Mouse (Mus musculus) mesoderm, embryonic 11.5 days (tissue): ENCODE data around the gene Mapkap1.
A peak's percentile ranks its signal among the peaks of the same experiment; 100 is the strongest.
"Not testable (repeated sequence)": the region's sequence is repeated elsewhere in the genome, so short reads cannot be mapped to it uniquely, and the experiment has no call there.

ENCODE experiments used
- DNase-seq: peaks from one replicate; pipeline ENCODE4 v3.0.0-alpha.2; 2012; ENCODE audit warnings: low read depth, low spot score

Gene Mapkap1

GRCm38 (mm10) chr2:34431701-34432372, 25.3 kb downstream of the Mapkap1 start:
- DNase-seq, result no peak

- not testable (repeated sequence) for DNase-seq
Observed at GRCm38 (mm10) chr2:34432887-34433286, 26.3 kb downstream of the Mapkap1 start.

- no peak for DNase-seq
Observed at GRCm38 (mm10) chr2:34436321-34436720, 29.8 kb downstream of the Mapkap1 start.

DNA sequence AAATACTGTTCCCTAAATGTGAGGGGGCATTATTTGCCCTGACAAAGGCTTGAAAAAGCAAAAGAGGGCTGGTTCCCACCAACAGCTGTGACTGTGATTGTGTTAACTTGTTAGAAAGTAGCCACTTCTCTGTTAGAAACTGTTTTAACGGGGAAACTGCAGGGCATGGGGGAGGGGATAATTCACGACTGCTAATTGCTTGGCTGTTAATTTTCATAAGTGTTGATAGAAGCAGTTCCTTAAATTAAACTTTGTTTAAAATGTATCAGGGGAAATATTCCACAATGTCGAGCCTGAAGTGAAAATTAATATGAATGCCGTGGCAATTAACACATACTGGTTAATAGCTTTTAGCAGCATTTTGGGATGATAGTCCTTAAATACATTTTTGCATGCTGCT, 42.2 kb downstream of the Mapkap1 start:
- no peak for DNase-seq

DNA sequence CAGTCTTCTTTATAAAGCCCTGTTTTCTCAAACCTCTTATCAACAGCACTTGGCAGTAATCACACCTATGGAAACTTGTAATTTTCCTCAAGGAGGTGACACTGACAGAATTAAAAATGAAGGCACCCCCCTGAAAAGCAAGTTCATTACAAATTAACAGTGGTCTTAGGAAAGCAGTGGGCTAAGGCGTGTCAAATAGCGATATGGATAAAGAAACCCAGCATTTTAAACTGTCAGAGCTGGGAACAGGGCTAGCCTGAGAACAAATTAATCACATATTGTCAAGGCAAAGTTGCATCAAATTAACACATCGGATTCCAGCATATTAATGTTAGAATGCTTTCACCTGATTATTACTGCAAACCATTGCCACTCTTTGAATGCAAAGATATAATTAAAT, 55.9 kb downstream of the Mapkap1 start:
- no peak for DNase-seq

- DNase-seq, result no peak
Observed at GRCm38 (mm10) chr2:34468559-34469141, 62.1 kb downstream of the Mapkap1 start.

DNA sequence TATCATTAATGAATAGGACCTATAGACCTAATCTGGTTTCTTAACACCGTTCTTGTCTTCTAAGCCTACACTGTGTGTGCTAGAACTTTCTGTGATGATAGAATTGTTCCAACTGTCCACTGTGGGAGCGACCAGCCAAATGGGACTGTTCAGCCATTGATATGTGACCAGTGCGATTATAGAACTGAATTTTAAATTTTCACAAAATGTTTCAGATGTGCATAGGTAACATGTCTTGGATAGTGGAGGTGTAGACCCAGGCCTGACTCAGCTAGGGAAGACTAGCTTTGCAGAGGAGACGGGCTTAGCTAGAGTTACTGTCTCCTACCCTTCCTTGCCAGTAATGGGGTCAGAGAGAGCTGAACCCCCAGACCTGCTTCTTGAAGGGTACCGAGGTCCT, 62.8 kb downstream of the Mapkap1 start:
- no peak for DNase-seq

GRCm38 (mm10) chr2:34473775-34474174, 67.2 kb downstream of the Mapkap1 start:
- DNase-seq, result no peak

GRCm38 (mm10) chr2:34481401-34481800, 74.8 kb downstream of the Mapkap1 start:
- DNase-seq, result no peak

DNA sequence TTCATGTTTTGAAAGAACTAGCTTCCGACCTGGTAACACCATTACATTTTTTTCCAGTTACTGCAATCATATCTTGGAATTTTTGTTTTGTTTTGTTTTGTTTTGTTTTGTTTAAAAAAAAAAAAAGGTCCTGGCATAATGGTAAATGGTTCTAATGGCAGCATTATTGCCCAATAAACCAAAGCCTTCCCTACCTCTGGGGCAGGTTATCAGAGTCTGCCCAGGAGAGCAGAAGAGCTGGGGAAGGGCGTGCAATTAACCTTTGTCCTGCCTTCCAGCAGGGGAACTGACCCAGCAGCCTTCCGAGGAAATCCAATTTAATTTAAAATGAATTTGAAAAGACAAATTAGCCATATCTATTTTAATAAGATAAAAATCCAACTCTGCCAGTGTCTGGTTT, 75.5 kb downstream of the Mapkap1 start:
- DNase-seq, result no peak

- DNase-seq, result no peak
Observed at GRCm38 (mm10) chr2:34482531-34482930, 76.0 kb downstream of the Mapkap1 start.

GRCm38 (mm10) chr2:34487281-34487680, 80.7 kb downstream of the Mapkap1 start:
- DNase-seq, result no peak

GRCm38 (mm10) chr2:34503975-34504730, 97.6 kb downstream of the Mapkap1 start:
- DNase-seq, result no peak

DNA sequence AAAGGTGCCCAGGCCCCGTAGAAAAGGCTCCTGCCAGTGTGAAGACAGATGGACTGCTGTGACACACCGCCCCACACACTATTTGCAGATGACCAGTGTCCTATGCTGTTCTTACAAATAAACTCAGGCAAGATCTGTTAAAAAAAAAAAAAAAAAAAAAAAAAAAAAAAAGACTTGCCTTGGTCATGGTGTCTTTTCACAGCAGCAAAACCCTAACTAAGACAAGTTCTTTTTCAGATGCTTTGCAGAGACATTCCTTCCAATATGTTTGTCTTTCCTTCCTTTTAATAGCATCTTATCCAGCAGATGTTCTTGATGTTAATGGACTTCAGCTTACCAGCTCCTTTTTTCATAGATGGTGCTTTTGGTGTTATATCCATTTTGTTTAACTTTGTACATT, 99.6 kb downstream of the Mapkap1 start:
- not testable (repeated sequence) for DNase-seq

DNA sequence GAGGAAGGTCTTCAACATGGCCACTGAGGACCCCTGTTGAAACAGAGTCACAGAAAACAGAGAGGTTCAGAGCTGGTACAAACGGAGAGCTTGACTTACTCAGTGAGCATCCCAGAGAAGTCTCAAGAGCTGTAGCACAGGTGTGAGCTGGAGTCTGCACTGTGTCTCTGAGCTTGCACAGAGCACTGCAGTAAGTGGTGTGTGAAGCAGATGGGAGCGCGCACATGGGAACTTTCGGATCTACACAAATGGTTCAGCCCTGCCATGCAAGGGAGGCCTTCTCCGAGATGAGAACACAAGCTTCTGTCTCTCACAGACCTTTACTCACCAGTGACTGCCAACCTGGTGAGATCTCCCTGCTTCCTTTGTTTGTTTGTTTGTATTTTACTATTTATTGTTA, 103.3 kb downstream of the Mapkap1 start:
- no peak for DNase-seq

DNA sequence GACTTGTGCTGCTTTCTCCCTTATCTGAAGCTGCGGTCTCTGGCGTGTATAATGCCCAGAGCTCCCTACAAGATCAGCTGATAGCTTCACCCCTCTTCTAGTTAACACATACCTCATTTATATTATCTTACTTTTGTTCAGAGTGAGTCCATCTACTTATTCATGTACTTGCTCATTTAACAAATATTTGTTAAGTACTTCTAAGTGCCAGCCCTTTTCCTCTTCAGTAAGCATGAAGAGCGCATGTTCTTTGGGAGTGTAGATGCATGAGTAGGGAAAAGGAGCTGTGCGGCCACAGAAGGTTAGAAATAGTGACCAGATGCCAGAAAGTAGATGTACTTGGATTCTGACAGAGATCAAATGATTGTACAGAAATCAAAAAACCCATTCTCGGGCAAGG, 108.7 kb downstream of the Mapkap1 start:
- DNase-seq, result no peak

DNA sequence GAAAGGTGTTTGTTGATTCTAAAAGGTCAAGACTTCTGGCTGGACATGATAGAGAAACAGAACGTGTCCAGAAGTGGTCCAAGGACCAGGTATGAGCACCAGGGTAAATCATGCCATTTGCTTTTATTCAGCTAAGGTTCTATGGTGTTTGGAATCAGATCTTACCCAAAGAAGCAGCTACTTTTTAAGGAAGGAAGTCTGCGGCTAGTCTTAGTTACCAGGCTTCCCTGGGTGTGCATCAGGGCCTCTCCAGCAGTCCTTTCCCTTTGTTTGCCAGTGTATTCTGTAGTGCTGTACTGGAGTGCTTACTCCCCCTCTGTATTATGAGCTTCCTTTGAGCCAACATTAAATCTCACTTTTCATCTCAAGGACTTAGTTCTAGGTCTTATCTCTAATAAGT, 111.5 kb downstream of the Mapkap1 start:
- DNase-seq, result no peak

DNA sequence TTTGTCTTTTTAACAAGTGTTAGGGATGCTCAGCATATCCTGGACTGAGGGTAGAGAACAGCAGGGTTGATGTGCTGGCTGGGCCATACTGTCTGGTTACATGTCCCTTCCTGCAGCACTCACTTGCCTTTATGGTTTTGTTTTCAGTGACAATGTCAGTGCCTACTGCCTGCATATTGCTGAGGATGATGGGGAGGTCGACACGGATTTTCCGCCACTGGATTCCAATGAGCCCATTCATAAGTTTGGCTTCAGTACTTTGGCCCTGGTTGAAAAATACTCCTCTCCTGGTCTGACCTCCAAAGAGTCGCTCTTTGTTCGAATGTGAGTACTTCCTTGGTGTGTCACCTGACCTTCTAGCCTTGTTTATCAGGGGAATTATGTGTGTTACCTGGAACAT, 112.0 kb downstream of the Mapkap1 start:
- no peak for DNase-seq

- DNase-seq, result peak; percentile 61
Observed at GRCm38 (mm10) chr2:34519525-34519924, 113.0 kb downstream of the Mapkap1 start.

- DNase-seq, result no peak
Observed at GRCm38 (mm10) chr2:34521384-34521783, 114.8 kb downstream of the Mapkap1 start.

GRCm38 (mm10) chr2:34526527-34527371, 120.2 kb downstream of the Mapkap1 start:
- DNase-seq, result no peak

DNA sequence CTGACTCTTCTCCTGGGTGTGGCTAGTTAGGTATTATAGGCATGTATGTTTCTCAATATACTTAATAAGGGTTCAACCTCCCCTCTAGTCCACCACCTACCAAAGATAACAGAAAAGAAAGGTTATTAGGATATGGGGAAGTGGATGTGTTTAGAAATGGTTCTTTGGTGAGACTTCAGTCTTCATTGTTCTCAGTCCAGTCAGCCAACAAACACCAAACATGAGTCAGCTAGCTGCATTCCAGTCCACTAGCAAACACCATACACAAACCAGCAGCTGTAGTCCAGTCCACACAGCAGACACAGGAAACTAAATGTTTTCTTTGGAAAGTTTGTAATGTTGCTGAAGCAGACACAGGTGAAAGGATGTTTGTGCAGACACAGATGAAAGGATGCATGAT, 121.9 kb downstream of the Mapkap1 start:
- no peak for DNase-seq
